Mouse (Mus musculus) layer of hippocampus, postnatal 36 days (tissue): Measurements from ENCODE around the gene Il20ra. TPM values are rescaled to one million over a fixed set of nuclear protein-coding genes. Genes with fewer than 3 reads are reported as not detected.

Source experiments
- DNase-seq, 2 experiments: peaks; one replicate each; pipeline ENCODE4 v3.0.0; 2022
- total RNA-seq, 2 experiments: library from RNA; stranded (reverse); gene quantifications; 2 replicates each; pipeline ENCODE4 v1.2.3; 2021

Il20ra gene
- total RNA-seq, 2 experiments from 2014 or later = not detected

DNA sequence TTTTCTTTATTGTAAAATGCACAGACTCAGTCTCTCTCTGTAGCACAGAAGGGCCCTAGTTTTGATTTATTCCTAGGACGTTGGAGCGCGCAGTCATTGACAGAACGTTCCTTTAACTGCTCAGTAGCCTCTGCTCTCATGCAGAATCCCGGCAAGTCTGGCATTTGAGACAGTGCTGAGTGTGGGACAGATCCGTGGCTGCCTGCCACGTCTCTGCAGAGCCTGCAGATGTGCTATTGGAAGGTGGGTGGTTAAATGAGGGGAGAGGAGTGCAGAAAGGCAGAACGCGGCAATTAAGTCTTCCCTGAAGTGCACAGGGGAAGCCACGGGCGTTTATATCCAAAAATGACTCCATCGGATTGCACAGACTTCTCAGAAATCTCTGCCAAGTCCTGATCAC lies 66.7 kb downstream of the Il20ra start:
- DNase-seq = peak; percentile 37 to 39

DNA sequence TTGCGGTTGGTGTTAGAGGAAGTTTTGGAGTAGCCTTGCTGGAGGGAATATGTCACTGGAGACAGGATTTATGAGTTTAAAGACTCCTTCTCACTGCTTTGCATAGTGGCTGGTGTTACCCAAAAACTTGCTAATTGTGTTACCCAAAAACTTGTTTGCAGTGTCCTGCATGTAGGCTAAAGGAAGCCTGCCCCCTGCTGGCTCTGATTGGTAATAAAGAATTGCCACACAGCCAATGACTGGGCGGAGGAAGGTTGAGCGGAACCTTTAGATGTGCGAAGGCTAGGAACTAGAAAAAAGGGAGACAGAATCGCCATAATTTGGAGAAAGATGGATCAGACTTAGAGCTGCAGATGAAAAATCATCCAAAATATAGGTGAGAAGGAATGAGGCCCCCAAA lies 69.0 kb downstream of the Il20ra start:
- no peak for DNase-seq

DNA sequence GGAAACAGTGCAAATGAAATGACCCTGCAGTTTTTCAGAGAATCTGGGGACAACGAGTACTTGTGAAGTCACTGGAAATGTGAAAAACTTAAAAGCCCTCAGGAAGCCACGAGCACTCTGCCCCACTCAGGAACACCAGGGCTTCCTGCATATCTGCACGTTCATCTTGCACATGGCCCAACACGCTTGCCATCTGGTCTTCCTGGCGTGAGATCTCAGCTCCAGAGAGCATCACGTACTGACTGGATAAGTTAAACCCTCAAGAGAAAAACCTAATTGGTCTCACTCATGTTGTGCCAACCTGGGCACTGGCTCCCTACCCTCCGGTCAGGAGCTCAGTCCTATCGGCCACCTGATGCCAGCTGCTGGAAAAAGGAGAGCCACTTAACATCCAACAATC lies 82.6 kb downstream of the Il20ra start:
- peak; percentile 28 to 29 for DNase-seq

DNA sequence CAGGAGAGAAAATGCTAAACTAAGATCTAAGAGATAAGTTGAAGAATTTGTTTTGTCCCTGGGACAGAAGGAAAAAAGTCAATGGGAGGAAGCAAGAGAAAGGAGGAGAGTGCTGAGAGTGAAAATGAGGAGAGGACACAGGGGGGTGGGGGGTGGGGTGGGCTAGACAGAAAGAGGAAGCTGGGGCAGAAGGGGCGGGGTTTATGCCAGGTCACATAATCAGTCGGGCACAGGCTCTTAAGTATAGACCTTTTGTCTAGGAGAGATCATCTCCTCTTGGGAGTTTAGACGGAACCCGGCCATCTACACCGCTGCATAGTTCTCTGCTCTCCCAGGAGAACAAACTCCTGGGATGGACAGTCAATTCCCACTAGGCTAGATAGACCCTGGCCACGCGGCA lies 90.6 kb downstream of the Il20ra start:
- no peak for DNase-seq

DNA sequence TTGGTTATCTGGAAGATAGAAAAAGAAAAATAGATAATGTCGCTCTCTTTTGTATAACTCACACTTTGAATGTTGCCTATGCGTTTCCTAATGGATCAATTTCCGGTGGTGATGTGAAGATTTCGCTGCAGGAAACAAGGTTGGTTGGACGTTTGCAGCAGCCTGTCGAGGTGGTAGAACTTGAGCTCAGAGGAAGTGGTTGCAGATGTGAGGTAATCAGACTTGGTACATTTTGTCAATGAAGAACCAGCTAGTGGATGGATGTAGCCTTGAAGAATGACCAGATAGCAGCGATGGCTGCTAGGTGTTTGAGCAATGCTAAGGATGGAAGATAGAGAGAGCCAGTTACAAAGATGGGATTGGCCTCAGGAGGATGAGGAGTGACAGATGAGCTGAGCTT lies 92.4 kb downstream of the Il20ra start:
- DNase-seq = no peak

Other genes starting within 250 kb of the Il20ra start
- gene Ifngr1, start 120.6 kb upstream of the Il20ra start, total RNA-seq = 10 to 100 TPM; 17.3 to 18.8 TPM
- not detected for gene Il22ra2, start 90.6 kb upstream of the Il20ra start, total RNA-seq
- gene Slc35d3, start 138.9 kb downstream of the Il20ra start, total RNA-seq = under 1 TPM; 0.42 to 0.56 TPM
- gene Pex7, start 195.1 kb downstream of the Il20ra start, total RNA-seq = 10 to 100 TPM; 21.7 to 22.9 TPM
- gene Map3k5, start 221.9 kb downstream of the Il20ra start, total RNA-seq = 10 to 100 TPM; 29.2 to 31.0 TPM